Mouse (Mus musculus): ENCODE data around the gene Tpt1. TPM values are rescaled to one million over a fixed set of nuclear protein-coding genes. Genes with fewer than 3 reads are reported as not detected.

Gene Tpt1
- polyA plus RNA-seq, 2 experiments, result 702 to 1,453 TPM

DNA sequence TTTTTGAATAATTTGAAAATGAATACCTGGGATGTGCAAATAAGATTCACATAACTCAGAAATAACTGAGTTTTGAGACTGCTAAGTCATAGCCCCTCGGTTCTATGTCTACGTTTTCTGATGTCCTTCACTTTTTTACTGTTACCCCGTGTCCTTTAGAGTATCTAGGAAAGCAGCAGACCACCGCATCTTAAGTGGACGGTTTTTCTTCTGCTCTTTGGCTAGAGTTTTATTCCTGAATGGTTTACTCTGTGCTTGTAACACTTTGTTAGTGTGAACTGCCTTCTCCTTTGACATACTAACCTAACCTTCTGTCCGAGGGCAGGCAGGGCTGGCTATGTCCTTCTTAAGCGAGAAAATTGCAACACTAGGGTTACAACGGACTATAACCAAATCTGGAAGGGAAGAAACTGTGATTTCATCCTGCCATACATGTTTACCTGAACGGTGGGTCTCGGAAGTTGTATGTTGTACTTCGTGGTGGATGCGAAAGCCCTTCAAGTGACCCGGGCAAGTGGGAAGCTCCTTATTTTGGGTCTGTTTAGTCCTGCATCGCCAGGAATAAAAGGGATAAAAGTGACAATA, 690 bp upstream of the Tpt1 start:
- Histone ChIP-seq H3K4me3 (ENCODE audit: insufficient read depth in 1 of 2, low read depth in 2 of 2, low read length in 2 of 2) (peak overlapping the region; percentile 76 to 82), H3K27me3 (ENCODE audit: control insufficient read depth, insufficient read depth, low read length) (no peaks in the 10 kb centered on the region), H3K36me3 (replicated peaks; ENCODE audit: control insufficient read depth, insufficient read depth, low read depth) (peaks cover 30% of the 10 kb centered on the region), H3K27ac (peak overlapping the region; percentile 86), H3K9me3 (ENCODE audit: control insufficient read depth, low read length) (no peaks in the 10 kb centered on the region), H3K4me1 (replicated peaks; ENCODE audit: control insufficient read depth in 2 of 2, insufficient read depth in 2 of 2, low read length in 1 of 2) (peaks cover 3 to 4% of the 10 kb centered on the region in 2 experiments), H3K9ac (replicated peaks) (peak overlapping the region; percentile 89), H3K4me2 (ENCODE audit: low read depth) (peak overlapping the region; percentile 87)
- WGBS (ENCODE audit: insufficient replicate concordance), result 5% methylated on average over 14 of the region's 14 CpGs
- ATAC-seq (ENCODE audit: insufficient read depth) (no peak), DNase-seq (ENCODE audit: low read depth in 3 of 3, low spot score in 3 of 3) (no peak)
- TF ChIP-seq CTCF (IDR thresholded peaks at IDR 0.05; ENCODE audit: low read depth) (no peak), EP300 (IDR thresholded peaks at IDR 0.05; ENCODE audit: low read depth) (no peak)

- Histone ChIP-seq H3K9me3 (ENCODE audit: control insufficient read depth, low read length) (no peaks in the 10 kb centered on the region), H3K27me3 (ENCODE audit: control insufficient read depth, insufficient read depth, low read length) (no peaks in the 10 kb centered on the region), H3K4me2 (ENCODE audit: low read depth) (peak overlapping the region; percentile 87), H3K36me3 (replicated peaks; ENCODE audit: control insufficient read depth, insufficient read depth, low read depth) (peaks cover 43% of the 10 kb centered on the region), H3K4me1 (replicated peaks; ENCODE audit: control insufficient read depth in 2 of 2, insufficient read depth in 2 of 2, low read length in 1 of 2) (peaks cover 3 to 4% of the 10 kb centered on the region in 2 experiments), H3K9ac (replicated peaks) (peak overlapping the region; percentile 89), H3K27ac (peak overlapping the region; percentile 86), H3K4me3 (ENCODE audit: insufficient read depth in 1 of 2, low read depth in 2 of 2, low read length in 2 of 2) (peak overlapping the region; percentile 82 to 99)
- ATAC-seq (ENCODE audit: insufficient read depth), result peak; percentile 58
- DNase-seq (ENCODE audit: low read depth in 3 of 3, low spot score in 3 of 3), result peak; percentile 76 to 80 (median 79)
- under 1% methylated on average over 35 of the region's 40 CpGs for WGBS (ENCODE audit: insufficient replicate concordance)
- TF ChIP-seq CTCF (IDR thresholded peaks at IDR 0.05; ENCODE audit: low read depth), result peak; percentile 75
- TF ChIP-seq EP300 (IDR thresholded peaks at IDR 0.05; ENCODE audit: low read depth), result no peak
Observed at GRCm38 (mm10) chr14:75845698-75846115, 814 bp downstream of the Tpt1 start.

DNA sequence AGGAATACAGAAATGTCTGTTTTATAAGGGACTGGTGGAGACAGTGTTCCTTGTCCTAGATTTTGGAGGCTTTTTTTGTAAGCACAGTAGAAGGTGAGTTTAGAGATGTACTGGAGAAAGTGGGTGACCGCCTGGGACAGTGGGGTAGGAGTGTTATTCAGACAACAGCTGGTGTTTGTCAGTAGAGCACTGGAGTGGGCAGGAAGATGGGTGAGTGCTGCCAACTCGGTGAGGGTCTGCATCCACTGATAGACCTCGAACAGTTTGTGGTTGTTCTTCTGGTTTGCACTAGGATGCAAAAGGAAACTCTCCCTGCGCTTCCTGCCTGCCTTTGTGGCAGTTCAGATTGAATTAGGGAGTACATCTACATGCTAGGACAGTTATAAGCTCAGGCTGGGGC, 2.8 kb downstream of the Tpt1 start:
- Histone ChIP-seq H3K9ac (replicated peaks) (no peak overlapping the region), H3K36me3 (replicated peaks; ENCODE audit: control insufficient read depth, insufficient read depth, low read depth) (peaks cover 48% of the 10 kb centered on the region), H3K4me1 (replicated peaks; ENCODE audit: control insufficient read depth in 2 of 2, insufficient read depth in 2 of 2, low read length in 1 of 2) (peaks cover 3 to 4% of the 10 kb centered on the region in 2 experiments), H3K27me3 (ENCODE audit: control insufficient read depth, insufficient read depth, low read length) (no peaks in the 10 kb centered on the region), H3K27ac (no peak overlapping the region), H3K4me2 (ENCODE audit: low read depth) (peak overlapping the region; percentile 87), H3K9me3 (ENCODE audit: control insufficient read depth, low read length) (no peaks in the 10 kb centered on the region), H3K4me3 (ENCODE audit: insufficient read depth in 1 of 2, low read depth in 2 of 2, low read length in 2 of 2) (0 out of 4 replicates have a peak overlapping the region, but pooled peaks of 1 of the 2 experiments have one; percentile 4)
- WGBS (ENCODE audit: insufficient replicate concordance), result 68% methylated on average over 4 of the region's 4 CpGs
- DNase-seq (ENCODE audit: low read depth in 3 of 3, low spot score in 3 of 3) (no peak), ATAC-seq (ENCODE audit: insufficient read depth) (no peak)
- no peak for TF ChIP-seq EP300 (IDR thresholded peaks at IDR 0.05; ENCODE audit: low read depth)
- TF ChIP-seq CTCF (IDR thresholded peaks at IDR 0.05; ENCODE audit: low read depth), result no peak

DNA sequence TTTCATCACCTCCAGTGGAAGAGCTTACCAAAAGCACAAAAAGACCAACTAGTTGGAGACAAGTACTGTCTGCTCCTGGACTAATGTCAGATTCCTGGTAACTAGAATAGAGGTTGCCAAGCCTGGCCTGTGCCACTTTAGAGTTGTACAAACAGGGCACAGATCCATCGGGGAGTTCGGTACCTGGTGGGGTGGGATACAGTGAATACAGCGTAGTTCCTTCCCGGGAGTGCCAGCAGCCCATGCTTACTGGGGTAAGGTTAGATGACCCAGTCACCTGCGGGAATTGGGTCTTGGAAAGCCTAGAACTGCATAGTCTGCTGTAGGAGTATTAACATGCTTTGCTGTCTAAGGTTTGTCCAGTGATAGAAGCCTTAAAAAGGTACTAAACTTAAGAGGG, 3.6 kb downstream of the Tpt1 start:
- 90% methylated on average over 5 of the region's 5 CpGs for whole genome bisulfite sequencing (ENCODE audit: insufficient replicate concordance)
- Histone ChIP-seq H3K27me3 (ENCODE audit: control insufficient read depth, insufficient read depth, low read length) (no peaks in the 10 kb centered on the region), H3K36me3 (replicated peaks; ENCODE audit: control insufficient read depth, insufficient read depth, low read depth) (peaks cover 48% of the 10 kb centered on the region), H3K9ac (replicated peaks) (no peak overlapping the region), H3K4me3 (ENCODE audit: insufficient read depth in 1 of 2, low read depth in 2 of 2, low read length in 2 of 2) (no peak overlapping the region), H3K27ac (no peak overlapping the region), H3K4me1 (replicated peaks; ENCODE audit: control insufficient read depth in 2 of 2, insufficient read depth in 2 of 2, low read length in 1 of 2) (peaks cover 3 to 4% of the 10 kb centered on the region in 2 experiments), H3K4me2 (ENCODE audit: low read depth) (no peak overlapping the region), H3K9me3 (ENCODE audit: control insufficient read depth, low read length) (no peaks in the 10 kb centered on the region)
- DNase-seq (ENCODE audit: low read depth in 3 of 3, low spot score in 3 of 3) (no peak), ATAC-seq (ENCODE audit: insufficient read depth) (no peak)
- TF ChIP-seq EP300 (IDR thresholded peaks at IDR 0.05; ENCODE audit: low read depth), result no peak
- no peak for TF ChIP-seq CTCF (IDR thresholded peaks at IDR 0.05; ENCODE audit: low read depth)

GRCm38 (mm10) chr14:75849236-75849635, 4.3 kb downstream of the Tpt1 start:
- H3K4me1 ChIP-seq (replicated peaks; ENCODE audit: control insufficient read depth in 2 of 2, insufficient read depth in 2 of 2, low read length in 1 of 2), result peaks cover 3 to 4% of the 10 kb centered on the region in 2 experiments
- no peak overlapping the region for H3K4me3 ChIP-seq (ENCODE audit: insufficient read depth in 1 of 2, low read depth in 2 of 2, low read length in 2 of 2)
- DNase-seq (ENCODE audit: low read depth in 3 of 3, low spot score in 3 of 3) (no peak), ATAC-seq (ENCODE audit: insufficient read depth) (no peak)
- no peak overlapping the region for H3K4me2 ChIP-seq (ENCODE audit: low read depth)
- whole genome bisulfite sequencing (ENCODE audit: insufficient replicate concordance), result 72% methylated on average over 5 of the region's 5 CpGs
- H3K9ac ChIP-seq (replicated peaks), result no peak overlapping the region
- H3K9me3 ChIP-seq (ENCODE audit: control insufficient read depth, low read length), result no peaks in the 10 kb centered on the region
- TF ChIP-seq EP300 (IDR thresholded peaks at IDR 0.05; ENCODE audit: low read depth) (no peak), CTCF (IDR thresholded peaks at IDR 0.05; ENCODE audit: low read depth) (no peak)
- H3K27ac ChIP-seq, result no peak overlapping the region
- peaks cover 48% of the 10 kb centered on the region for H3K36me3 ChIP-seq (replicated peaks; ENCODE audit: control insufficient read depth, insufficient read depth, low read depth)
- no peaks in the 10 kb centered on the region for H3K27me3 ChIP-seq (ENCODE audit: control insufficient read depth, insufficient read depth, low read length)

Data from liver, embryonic 14.5 days (tissue).